Mouse (Mus musculus): Measurements from ENCODE around the gene Atf7ip2.
"Not testable (repeated sequence)": the region's sequence is repeated elsewhere in the genome, so short reads cannot be mapped to it uniquely, and the experiment has no call there.

Gene Atf7ip2

DNA sequence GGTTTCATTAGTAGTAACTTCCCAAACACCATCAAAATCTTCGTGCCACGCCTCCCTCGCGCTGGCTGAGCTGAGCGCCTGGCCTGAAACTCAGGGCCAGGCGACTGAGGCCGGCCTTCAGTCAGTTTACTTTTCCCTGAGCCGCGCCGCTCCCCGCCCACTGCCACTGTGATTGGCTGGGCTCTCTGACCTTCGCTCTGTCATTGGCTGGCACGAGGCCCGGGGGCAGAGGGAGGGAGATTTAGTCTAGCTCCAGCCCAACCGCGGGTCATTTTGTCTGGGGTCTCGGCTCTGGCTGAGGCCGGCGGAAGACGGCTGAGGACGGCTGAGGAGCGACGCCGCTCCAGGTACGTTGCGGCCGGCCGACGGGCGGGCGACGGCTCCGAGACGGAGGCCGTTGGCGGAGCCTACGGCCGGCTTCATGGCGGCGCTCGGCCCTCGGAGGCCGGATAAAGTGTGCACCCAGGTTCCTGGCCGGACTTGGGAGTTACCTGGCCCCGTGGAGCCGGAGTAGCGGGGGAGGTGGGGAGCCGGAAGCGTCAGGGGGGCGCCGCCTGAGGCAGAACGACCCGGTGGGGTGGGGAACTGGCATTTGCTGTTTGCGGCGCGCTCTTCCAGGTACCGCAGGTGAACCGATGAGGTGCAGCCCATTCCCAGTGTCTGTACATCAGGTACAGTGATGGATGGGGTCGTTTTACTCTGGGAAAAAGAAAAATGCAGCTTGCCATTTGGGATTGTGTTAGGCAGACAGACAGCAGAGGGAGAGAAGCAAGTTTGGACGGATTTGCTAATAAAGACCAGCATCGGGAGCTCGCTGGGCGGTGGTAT, at the start of gene Atf7ip2:
Gene Atf7ip2 (plus strand): TSS at position 34 of the 828 bp plus-strand sequence.
- peak; percentile 40 to 47 for DNase-seq (ENCODE audit: low spot score in 2 of 2)

DNA sequence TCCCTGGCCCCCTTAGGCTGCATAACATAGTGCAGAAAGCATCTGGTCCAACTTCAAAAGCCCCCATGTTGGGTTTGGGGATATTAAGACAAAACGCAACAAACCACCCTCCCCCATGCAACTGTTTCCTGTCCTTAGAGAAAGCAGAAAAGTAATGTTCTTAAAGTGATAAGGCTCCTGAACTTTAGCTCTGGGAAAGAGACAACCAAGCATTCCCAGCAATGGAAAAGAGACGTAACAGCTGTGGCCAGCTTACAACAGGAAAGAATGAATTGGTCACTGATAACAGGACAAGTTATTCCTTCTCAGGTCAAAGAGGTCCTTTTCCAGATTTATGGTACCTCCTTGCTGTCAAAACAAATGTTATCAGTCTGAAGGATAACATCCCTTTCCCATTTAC, 49.3 kb upstream of the Atf7ip2 start:
- DNase-seq (ENCODE audit: low spot score in 2 of 2) = no peak

DNA sequence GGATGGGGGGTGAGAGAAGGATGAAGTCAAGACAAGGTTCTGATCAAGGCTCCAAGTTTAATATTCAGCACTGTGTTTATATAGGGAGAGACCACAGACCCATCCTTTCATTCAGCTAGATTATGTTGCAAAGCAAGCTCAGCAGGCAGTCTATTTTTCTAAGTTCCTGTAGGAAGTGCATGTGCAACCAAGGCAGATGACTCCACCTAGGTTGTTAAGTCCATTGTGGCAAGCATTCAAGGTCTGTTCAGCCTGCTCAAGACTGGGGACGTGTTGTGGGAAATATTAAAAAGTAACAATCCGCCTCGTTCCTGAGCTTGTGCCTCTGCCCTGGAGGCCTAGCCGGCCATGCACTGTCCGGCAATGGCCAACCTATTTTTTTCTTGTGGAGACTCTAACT, 45.1 kb upstream of the Atf7ip2 start:
- no peak for DNase-seq (ENCODE audit: low spot score in 2 of 2)

DNA sequence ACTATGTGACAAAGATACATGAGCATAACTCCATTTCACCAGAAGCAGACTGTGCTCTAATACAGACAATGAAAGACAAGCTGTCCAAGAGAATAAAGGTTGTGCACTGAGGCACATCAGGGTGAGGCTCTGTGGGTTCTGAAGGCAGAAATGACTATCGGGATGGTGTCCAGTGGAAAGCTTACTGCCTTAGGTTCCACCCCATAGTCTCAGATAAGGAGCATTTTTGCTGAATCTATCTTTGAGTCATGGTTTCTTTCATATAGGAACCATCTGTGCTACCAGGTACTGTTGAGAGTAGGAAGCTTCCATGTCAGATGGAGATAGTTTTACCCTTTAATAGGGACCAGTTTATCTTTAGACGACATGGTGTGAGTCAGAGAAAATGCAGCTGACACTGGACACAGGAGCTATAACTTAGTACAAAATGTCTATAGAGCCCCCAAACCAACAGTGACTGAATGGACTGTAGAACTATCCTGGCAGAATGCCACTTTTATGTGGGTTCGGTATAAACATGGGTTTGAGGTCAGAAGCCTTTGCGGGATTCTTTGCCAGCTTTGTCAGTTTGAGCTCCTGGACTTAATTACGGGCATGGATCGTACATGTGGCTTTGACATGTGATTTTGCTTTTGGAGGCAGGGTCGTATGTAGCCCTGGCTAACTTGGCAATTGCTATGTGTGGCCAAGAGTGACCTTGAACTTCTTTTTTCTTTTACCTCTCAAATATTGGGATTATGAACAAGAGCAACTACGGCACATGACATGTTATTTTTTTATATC, 23.2 kb upstream of the Atf7ip2 start:
- DNase-seq (ENCODE audit: low spot score in 2 of 2) = no peak

DNA sequence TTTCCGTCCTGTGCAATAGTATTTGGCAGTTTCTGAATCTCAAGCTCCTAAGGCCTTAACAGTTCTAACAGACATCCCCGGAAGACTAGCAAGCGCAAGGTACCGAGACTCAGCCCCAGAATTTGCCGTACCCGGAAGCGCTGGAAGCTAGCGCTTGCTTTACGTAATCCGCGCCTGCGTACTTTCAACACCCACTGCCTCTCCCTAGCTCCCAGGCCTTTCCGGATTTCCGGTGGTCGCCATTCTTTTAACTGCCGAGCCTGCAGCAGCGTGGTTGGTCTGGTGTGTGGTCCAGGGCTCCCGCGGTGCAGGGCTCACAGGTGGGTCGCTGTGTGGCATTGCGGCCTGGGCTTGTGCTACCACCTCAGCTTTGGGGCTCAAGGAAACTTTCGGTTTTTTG, 22.5 kb upstream of the Atf7ip2 start, which contains the start of gene Rpl39l:
Gene Rpl39l (plus strand): TSS at position 222 of the 400 bp plus-strand sequence.
- DNase-seq (ENCODE audit: low spot score in 2 of 2) = no peak

DNA sequence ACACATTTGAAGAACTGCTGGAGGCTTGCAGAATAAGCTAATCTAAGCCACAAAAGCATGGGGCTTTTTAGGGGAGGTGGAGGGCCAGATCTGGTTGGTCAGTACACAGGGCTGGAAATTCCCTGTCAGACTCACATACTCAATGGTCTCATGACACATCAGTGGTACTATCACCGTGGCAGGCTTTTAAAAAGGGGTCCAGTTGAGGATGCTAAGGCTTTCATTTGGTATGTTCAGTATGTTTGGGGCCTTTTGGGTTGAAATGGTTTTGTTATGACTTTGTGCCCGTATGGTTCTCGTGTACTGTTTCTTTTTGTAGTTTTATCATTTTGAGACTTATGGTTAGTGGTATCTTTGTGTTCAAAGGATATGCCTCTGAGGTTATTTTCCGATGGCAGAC, 21.2 kb upstream of the Atf7ip2 start:
- no peak for DNase-seq (ENCODE audit: low spot score in 2 of 2)

DNA sequence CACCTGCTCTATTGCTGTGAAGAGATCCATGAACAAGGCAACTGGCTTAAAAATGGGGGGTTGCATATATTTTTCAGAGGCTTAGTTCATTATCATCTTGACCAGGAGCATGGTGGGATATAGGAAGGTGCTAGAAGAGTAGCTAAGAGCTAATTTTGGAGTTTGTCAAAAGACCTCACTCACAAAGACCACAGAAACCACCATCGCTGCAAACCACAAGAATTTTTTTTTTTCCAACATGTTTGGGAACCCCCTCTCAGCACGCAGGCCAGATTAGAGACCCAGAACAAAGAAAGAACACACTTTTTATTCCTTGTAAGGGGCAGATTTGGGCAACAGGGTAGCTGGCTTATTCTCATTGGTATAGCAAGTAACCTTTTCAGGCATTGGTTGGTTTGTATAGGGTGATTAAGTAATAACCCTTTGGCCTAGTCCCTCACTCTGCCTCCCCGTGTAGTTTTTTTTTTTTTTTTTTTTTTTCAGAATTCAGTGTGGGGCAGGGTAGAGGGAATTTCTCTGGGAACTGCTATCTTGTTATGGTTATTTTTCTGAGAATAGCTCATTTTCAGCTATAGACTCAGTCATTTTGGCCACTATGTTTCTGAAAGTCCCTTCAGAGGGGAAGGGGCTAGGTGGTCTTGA, 20.2 kb upstream of the Atf7ip2 start:
- DNase-seq (ENCODE audit: low spot score in 2 of 2) = no peak

DNA sequence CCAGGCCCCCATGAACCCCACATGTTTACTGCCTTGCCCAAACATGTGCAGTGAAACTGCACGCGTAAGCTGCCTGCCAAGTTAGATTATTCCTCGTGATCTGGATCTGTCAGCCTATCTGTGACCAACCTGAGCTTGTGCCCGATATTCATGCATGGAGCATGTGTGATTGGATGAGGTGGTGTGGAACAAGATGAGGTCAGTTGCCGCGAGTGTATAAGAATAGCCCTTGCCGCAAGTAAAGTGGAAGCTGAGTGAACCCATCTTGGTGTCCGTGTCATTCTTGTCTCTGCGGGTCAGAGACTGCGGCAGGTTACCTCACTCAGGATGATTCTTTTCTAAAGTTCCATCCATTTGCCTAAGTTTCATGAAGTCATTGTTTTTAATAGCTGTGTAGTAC, 5.1 kb upstream of the Atf7ip2 start:
- DNase-seq (ENCODE audit: low spot score in 2 of 2) = not testable (repeated sequence)

DNA sequence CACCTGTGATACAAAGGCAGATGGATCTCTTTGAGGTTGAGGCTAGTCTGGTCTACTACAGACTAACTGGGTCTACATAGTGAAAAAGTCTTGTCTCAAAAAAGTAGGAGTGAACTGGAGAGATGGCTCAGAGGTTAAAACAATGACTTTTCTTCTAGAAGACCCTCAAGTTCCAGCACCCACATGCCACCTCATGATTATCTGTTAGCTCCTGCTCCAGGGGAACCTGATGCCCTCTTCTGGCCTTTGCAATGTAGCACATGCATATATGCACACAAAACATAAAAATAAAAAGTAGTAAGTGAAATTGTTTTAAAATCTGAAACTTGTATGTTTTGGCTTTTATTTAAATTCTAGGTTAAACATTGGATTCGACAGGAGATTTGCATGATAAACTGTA, 16.3 kb downstream of the Atf7ip2 start:
- DNase-seq (ENCODE audit: low spot score in 2 of 2) = no peak

DNA sequence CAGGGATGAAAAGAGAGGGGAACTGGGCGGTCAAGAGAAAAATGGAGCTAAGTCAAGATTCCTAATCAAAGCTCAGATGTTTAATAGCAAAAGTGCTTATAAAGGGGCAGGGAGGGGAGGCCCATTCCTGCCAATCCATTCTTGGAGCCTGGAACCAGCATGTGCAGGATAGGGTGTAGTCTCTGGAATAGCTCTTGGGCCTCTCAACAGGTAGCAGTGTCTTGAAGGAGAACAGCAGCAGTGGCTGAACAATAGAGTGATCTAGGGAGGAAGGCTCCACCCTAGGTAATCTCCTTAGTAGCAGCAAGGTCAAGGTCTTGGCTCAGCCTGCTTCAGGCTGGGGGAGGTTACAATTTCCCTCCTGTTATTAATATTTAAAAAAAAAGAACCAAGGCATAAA, 23.9 kb downstream of the Atf7ip2 start:
- not testable (repeated sequence) for DNase-seq (ENCODE audit: low spot score in 2 of 2)

DNA sequence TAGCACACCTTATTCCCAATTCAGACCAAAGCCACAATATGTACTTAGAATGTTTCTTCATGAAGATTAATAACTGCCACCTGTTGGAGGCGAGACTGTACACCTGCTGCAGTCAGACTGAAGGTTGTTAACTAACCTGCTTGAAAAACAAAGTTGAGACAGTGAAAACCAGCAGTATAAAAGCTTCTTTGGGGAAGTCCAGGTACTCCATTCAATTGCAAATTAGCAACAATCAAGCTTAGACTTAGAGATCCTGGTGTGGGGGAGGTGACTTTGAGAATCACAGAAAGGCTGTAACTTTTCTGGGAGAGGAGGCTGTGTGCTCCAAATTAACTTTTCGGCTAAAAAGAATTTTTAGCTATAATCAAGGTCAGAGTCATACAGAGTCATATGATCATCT, 24.5 kb downstream of the Atf7ip2 start:
- DNase-seq (ENCODE audit: low spot score in 2 of 2) = not testable (repeated sequence)

DNA sequence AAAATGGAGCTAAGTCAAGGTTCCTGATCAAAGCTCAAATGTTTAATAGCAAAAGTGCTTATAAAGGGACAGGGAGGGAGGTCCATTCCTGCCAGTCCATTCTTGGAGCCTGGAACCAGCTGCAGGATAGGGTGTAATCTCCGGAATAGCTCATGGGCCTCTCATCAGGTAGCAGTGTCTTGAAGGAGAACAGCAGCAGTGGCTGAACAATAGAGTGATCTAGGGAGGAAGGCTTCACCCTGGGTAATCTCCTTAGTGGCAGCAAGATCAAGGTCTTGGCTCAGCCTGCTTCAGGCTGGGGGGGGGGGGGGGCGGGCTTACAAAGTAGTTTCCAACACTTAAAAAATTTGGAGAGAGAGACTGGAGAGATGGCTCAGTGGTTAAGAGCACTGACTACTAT, 34.8 kb downstream of the Atf7ip2 start:
- no peak for DNase-seq (ENCODE audit: low spot score in 2 of 2)

DNA sequence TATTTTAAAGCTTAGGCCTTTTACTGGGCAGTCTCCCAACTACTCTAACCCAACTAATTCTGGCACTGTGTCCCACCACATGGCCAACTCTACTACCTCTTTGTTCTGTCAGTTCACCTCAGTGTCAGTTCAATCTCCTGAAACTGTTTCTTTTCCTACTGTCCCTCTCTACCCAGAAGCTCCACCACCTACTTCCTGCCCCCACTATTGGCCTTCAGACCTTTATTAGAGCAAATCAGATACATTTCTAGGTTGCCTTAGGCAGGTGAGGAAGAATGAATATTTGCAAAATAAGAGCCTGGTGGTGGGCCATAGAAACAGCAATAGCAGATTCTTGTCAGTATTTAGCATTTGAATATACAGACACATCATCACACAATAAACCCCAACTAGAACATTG, 44.1 kb downstream of the Atf7ip2 start:
- no peak for DNase-seq (ENCODE audit: low spot score in 2 of 2)

DNA sequence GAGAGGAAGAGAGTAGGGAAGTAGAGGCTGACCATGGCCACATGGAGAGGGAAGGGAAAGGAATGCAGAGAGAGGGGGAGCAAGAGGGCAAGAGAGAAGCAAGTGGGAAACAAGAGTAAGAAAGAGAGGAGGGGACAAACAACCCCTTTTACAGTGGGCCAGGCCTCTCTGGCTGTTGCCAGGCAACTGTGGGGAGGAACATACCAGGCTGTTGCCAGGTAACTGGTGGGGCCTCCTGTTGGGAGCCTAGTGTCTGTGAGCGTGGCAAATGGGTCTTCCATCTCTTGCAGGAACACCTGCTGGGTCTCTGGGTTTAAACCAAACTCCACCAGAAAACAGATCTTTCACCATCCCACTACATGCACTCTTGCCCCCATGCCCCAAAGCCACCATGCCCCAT, 61.5 kb downstream of the Atf7ip2 start:
- DNase-seq (ENCODE audit: low spot score in 2 of 2) = no peak

DNA sequence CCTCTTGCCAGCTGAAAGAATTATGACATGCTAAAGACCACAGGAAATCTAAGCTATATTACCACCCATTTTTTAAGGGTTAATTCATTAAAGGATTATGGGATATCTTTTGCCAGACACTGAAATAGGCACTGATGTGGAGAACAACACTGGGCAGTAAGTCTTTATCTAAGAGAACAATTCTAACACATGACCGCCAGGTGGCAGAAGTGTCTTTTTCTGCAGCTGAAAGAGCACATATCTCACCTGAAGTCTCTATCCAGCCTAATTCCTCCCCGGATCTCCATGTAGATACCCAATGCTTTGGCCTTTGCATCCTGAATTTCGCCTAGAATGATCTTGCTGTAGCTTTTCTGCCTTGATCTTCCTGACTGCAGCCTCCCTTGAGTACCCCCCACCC, 79.7 kb downstream of the Atf7ip2 start:
- DNase-seq (ENCODE audit: low spot score in 2 of 2) = no peak

DNA sequence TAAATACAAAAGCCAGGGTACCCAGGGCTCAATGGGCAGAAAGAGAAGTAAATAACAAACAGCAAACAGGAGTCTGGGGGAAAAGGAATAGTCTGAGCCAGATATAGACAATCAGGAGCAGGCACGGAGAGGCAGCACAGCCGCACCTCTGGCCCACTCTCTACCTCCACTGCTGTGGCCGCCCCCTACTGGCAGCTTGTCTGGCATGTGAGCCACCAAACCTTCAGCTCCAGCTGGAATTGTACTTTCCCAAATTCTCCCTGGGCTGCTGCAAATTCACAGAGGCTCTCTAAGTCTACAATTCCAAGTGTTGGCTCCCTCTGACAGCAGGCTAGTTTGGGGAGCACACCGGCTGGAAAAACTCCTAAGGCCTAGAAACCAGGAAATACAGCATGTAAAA, 82.0 kb downstream of the Atf7ip2 start:
- no peak for DNase-seq (ENCODE audit: low spot score in 2 of 2)

DNA sequence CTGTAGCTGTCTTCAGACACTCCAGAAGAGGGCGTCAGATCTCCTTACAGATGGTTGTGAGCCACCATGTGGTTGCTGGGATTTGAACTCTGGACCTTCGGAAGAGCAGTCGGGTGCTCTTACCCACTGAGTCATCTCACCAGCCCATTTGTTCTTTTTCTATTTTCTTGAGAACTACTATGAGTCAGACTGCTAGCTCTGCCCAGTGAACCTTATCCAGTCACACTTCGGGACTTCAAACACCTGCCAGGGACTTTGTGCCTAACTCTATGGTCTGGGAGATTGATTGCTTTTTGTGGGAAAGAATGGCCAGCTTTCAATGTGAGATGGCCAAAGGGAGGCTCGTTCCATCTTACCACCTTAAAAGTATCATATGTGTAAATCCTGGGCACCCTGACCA, 84.3 kb downstream of the Atf7ip2 start:
- DNase-seq (ENCODE audit: low spot score in 2 of 2) = not testable (repeated sequence)

DNA sequence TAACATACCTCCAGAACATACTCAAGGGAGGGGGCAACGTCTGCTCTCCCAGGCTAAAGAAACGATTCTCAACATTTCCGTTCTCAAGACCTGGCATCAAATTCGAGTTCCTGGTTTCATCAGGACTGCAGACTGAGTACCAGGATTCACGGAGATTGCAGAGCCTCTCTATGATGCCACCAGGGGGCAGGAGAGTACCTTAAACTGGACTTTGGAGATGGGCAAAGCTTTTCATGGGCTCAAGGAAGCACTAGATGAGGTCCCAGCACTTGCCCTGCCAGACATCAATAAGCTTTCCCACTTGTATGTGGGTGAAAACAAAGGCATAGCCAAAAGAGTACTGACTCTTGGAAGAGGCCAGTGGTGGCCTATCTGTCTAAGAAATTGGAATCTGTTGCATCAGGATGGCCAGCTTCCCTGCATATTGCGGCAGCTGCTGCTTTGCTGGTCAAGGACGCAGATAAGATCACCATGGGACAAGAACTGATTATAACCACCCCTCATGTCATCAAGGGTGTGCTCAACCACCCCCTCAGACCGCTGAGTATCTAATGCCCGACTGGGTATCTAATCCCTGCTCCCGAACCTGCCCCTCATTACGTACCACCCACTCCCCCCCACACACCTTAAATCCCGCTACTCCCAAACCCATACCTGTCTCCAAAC, 87.9 kb downstream of the Atf7ip2 start:
- DNase-seq (ENCODE audit: low spot score in 2 of 2) = peak; percentile 62 to 67

DNA sequence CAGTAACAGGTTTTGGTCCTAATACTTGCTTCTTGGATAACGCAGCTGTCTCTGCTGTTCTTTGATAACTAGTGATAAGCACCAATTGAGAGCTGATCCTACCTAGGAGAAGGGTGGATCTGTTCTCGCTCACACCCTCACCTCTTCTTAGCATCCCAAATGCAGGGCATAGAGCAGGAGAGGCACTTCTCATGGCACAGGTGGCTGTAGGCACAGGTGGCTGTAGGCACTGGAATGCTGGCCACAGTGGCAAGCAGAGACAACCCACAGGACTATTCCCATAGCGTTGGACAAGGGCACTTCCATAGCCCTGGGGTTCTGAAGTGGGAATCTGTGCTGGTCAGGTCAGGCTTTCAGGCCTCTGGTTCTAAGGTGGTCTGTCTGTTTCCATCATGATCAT, 89.4 kb downstream of the Atf7ip2 start:
- no peak for DNase-seq (ENCODE audit: low spot score in 2 of 2)

DNA sequence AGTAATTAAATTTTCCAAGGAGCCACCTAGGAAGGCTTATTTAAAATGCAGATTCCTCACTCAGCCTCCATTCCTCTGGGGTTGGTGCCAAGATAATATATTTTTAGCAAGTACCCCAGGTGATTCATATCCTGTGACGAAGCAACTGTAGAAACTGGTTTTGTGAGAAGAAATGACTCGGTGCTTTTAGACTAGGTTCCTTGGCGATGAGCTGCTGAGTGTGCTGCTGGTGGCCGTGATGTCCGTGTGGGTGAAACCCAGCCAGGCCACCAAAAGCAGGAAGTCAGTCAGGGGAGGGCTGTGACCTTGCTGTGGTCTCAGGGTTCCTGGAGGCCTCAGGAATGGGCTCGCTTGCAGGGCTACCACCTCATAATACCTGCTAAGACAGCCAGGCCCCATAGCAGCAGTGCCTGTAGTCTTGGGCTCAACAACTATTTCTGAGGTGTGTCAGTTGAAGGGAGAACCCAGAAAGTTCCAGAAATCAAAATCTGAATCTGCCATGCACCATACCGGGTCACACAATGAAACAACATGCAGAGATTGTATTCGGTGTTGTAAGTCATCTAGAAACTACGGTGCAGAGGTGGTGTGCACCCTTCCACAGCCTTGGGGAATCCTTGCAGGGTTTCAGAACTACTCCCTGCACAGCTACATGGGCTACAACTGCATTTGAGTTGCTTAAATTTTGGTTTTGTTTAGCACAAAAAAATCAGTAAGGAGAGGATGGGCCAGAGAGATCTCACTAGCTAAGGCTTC, 94.2 kb downstream of the Atf7ip2 start:
- DNase-seq (ENCODE audit: low spot score in 2 of 2) = peak; percentile 12 to 26

DNA sequence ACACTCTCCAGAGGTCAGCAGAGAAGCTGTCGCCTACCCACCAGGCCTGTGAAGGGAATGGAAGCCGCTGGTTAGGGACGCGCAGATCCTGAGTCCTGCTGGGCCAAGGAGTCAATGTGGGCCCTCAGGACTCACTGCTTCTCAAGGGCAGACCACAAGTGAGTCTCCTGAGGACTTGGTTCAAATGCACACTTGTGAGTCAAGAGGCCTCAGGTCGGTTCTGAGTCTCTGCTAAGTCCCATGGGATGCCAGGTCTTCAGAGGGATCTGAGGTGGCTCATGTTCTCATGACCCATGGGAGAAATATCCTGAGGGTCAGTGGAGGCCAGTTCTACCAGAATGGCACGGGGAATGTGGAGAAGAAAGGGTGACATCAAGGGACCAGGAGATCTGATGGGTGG, 95.6 kb downstream of the Atf7ip2 start:
- no peak for DNase-seq (ENCODE audit: low spot score in 2 of 2)
